20 mouse cellular contexts compared by ENCODE assay signal in genomic region chr10:59939081-59939480, GRCm38 (mm10). TPM values are rescaled to one million over a fixed set of nuclear protein-coding genes. Genes with fewer than 3 reads are reported as not detected.
DNase-seq lines count a peak whose midpoint lies in the region; ATAC-seq and TF ChIP-seq lines count a peak whose summit lies in the region.
"Had no signal": no experiment of that assay in that cellular context is flagged by ENCODE, and none has a peak within 500 bp of the region (broad histone marks: within the 10 kb centered on the region; RNA-seq: fewer than 3 reads in every experiment).

No protein-coding gene starts in this region.

- H3K4me1 ChIP-seq in cerebellum, adult 2 months (ENCODE audit: control insufficient read depth, insufficient read depth, low read length), result peaks cover 17% of the 10 kb centered on the region; the same call in 1 of the 2 replicates

- TF ChIP-seq CTCF in cerebellum, adult 2 months (IDR thresholded peaks at IDR 0.05; ENCODE audit: borderline replicate concordance, insufficient read depth, low read depth, low read length), result no peak

- no peak overlapping the region for H3K27ac ChIP-seq in cerebellum, adult 2 months (ENCODE audit: insufficient read depth, low read length)
- H3K27ac ChIP-seq: embryonic facial prominence, embryonic 10.5 days; forebrain, embryonic 15.5 days; heart, embryonic 10.5 days; hindbrain, embryonic 12.5 days; intestine, embryonic 15.5 days had no signal

- peak; percentile 12 for DNase-seq in cerebellum, adult 9-11 months
- DNase-seq in cerebellum, adult 2 months, result no peak
- DNase-seq in spleen, adult 12 weeks (ENCODE audit: low spot score), result no peak
- no peak for DNase-seq in right cerebral cortex, postnatal 14 days
- no peak for DNase-seq in cerebellum, adult 18-20 months
- DNase-seq: adrenal gland, postnatal 36 days; cerebellum, adult 11 months; cerebellum, postnatal 10 days; gastrocnemius, postnatal 10 days; heart, adult 18-20 months; heart, postnatal 10 days; heart, postnatal 4 days had no signal

- no peak overlapping the region for H3K4me3 ChIP-seq in cerebellum, adult 2 months (replicated peaks; ENCODE audit: insufficient read depth, low read depth, low read length)
- H3K4me3 ChIP-seq: embryonic facial prominence, embryonic 10.5 days; forebrain, embryonic 15.5 days; heart, embryonic 10.5 days; hindbrain, embryonic 12.5 days; intestine, embryonic 15.5 days had no signal

- TF ChIP-seq POLR2A in cerebellum, adult 2 months (IDR thresholded peaks at IDR 0.05; ENCODE audit: borderline replicate concordance, insufficient read depth, low read length), result no peak

- WGBS in cerebellum, adult 2 months, result 78% methylated on average over 1 of the region's 1 CpGs

- peak; percentile 88 for ATAC-seq in CD4-positive, CD25-positive, alpha-beta regulatory T cell, adult 4 months
- peak; percentile 7; the same call in 1 of the 2 replicates for ATAC-seq in megakaryocyte, adult 5-6 weeks (ENCODE audit: poor library complexity, severe bottlenecking)
- ATAC-seq: forebrain, embryonic 15.5 days; hindbrain, embryonic 16.5 days; intestine, embryonic 15.5 days had no signal

- H3K27me3 ChIP-seq in cerebellum, adult 2 months (ENCODE audit: control insufficient read depth, insufficient read depth, low read length), result no peaks in the 10 kb centered on the region
- H3K27me3 ChIP-seq: forebrain, embryonic 15.5 days; hindbrain, embryonic 12.5 days; intestine, embryonic 15.5 days had no signal

RNA-seq across cellular contexts. Expression of gene Ddit4, which starts 12.6 kb away (rescaled TPM):
- 48.3 and 53.9 TPM in 2 replicates for polyA plus RNA-seq in cerebellum, adult 2 months (2012; rRNA removed)
- 10 to 100 TPM; 16.6 to 32.8 TPM for polyA plus RNA-seq in CD4-positive, CD25-positive, alpha-beta regulatory T cell, adult 4 months (2017; shearing (Covaris generic))
- 2.2 and 2.4 TPM in 2 replicates for total RNA-seq in megakaryocyte, adult 5-6 weeks (2015)
- 0.94 and 1.2 TPM in 2 replicates for total RNA-seq in megakaryocyte, adult 5-6 weeks (2017)

RNA-seq across cellular contexts. Expression of gene Dnajb12, which starts 59.7 kb away (rescaled TPM):
- polyA plus RNA-seq in cerebellum, adult 2 months (2012; rRNA removed), result 48.6 and 52.3 TPM in 2 replicates
- 10 to 100 TPM; 19.1 to 25.2 TPM for polyA plus RNA-seq in CD4-positive, CD25-positive, alpha-beta regulatory T cell, adult 4 months (2017; shearing (Covaris generic))
- total RNA-seq in megakaryocyte, adult 5-6 weeks (2015), result 21.9 and 26.0 TPM in 2 replicates
- total RNA-seq in megakaryocyte, adult 5-6 weeks (2017), result 17.3 and 18.5 TPM in 2 replicates
